Mouse (Mus musculus): ENCODE measurements around the gene Gm45837. TPM values are rescaled to one million over a fixed set of nuclear protein-coding genes. Genes with fewer than 3 reads are reported as not detected.

The Gm45837 gene
- polyA plus RNA-seq, 1 experiment, result not detected

- no peak overlapping the region for H3K27ac ChIP-seq (ENCODE audit: control insufficient read depth, insufficient read depth, low read length)
- TF ChIP-seq CTCF (IDR thresholded peaks at IDR 0.05; ENCODE audit: borderline replicate concordance, control insufficient read depth, extremely low read depth, insufficient read depth, low read length, poor library complexity), result no peak
Measured at GRCm38 (mm10) chr7:101521696-101522095, 111.0 kb downstream of the Gm45837 start.

GRCm38 (mm10) chr7:101523205-101523604 lies 112.5 kb downstream of the Gm45837 start:
- H3K4me1 ChIP-seq (replicated peaks; ENCODE audit: control insufficient read depth, insufficient read depth, low read length), result no peaks in the 10 kb centered on the region
- no peaks in the 10 kb centered on the region for H3K36me3 ChIP-seq (ENCODE audit: control insufficient read depth, insufficient read depth, low read length)
- H3K4me3 ChIP-seq (ENCODE audit: control insufficient read depth, insufficient read depth, low read length), result no peak overlapping the region
- no peaks in the 10 kb centered on the region for H3K27me3 ChIP-seq (ENCODE audit: control insufficient read depth, insufficient read depth, low read length)
- no peak overlapping the region for H3K27ac ChIP-seq (ENCODE audit: control insufficient read depth, insufficient read depth, low read length)
- 70% methylated on average over 2 of the region's 2 CpGs for WGBS
- no peak for TF ChIP-seq POLR2A (IDR thresholded peaks at IDR 0.05; ENCODE audit: control insufficient read depth, extremely low read depth, insufficient read depth, low read length, poor library complexity)
- no peak for TF ChIP-seq CTCF (IDR thresholded peaks at IDR 0.05; ENCODE audit: borderline replicate concordance, control insufficient read depth, extremely low read depth, insufficient read depth, low read length, poor library complexity)
- no peak for DNase-seq

More at GRCm38 (mm10) chr7:101521696-101522095, 111.0 kb downstream of the Gm45837 start:
- Histone ChIP-seq H3K4me1 (replicated peaks; ENCODE audit: control insufficient read depth, insufficient read depth, low read length) (no peaks in the 10 kb centered on the region), H3K4me3 (ENCODE audit: control insufficient read depth, insufficient read depth, low read length) (no peak overlapping the region), H3K36me3 (ENCODE audit: control insufficient read depth, insufficient read depth, low read length) (no peaks in the 10 kb centered on the region), H3K27me3 (ENCODE audit: control insufficient read depth, insufficient read depth, low read length) (no peaks in the 10 kb centered on the region)
- DNase-seq, result no peak
- WGBS, result 68% methylated on average over 1 of the region's 1 CpGs

GRCm38 (mm10) chr7:101526484-101526883 lies 115.8 kb downstream of the Gm45837 start:
- Histone ChIP-seq H3K4me1 (replicated peaks; ENCODE audit: control insufficient read depth, insufficient read depth, low read length) (no peaks in the 10 kb centered on the region), H3K27me3 (ENCODE audit: control insufficient read depth, insufficient read depth, low read length) (no peaks in the 10 kb centered on the region), H3K27ac (ENCODE audit: control insufficient read depth, insufficient read depth, low read length) (no peak overlapping the region), H3K4me3 (ENCODE audit: control insufficient read depth, insufficient read depth, low read length) (no peak overlapping the region), H3K36me3 (ENCODE audit: control insufficient read depth, insufficient read depth, low read length) (no peaks in the 10 kb centered on the region)
- no peak for DNase-seq
- TF ChIP-seq CTCF (IDR thresholded peaks at IDR 0.05; ENCODE audit: borderline replicate concordance, control insufficient read depth, extremely low read depth, insufficient read depth, low read length, poor library complexity), result no peak
- no peak for TF ChIP-seq POLR2A (IDR thresholded peaks at IDR 0.05; ENCODE audit: control insufficient read depth, extremely low read depth, insufficient read depth, low read length, poor library complexity)
- 85% methylated on average over 7 of the region's 7 CpGs for WGBS

GRCm38 (mm10) chr7:101534428-101534827 lies 123.7 kb downstream of the Gm45837 start:
- Histone ChIP-seq H3K36me3 (ENCODE audit: control insufficient read depth, insufficient read depth, low read length) (no peaks in the 10 kb centered on the region), H3K27ac (ENCODE audit: control insufficient read depth, insufficient read depth, low read length) (no peak overlapping the region), H3K4me1 (replicated peaks; ENCODE audit: control insufficient read depth, insufficient read depth, low read length) (peaks cover 6% of the 10 kb centered on the region), H3K27me3 (ENCODE audit: control insufficient read depth, insufficient read depth, low read length) (no peaks in the 10 kb centered on the region), H3K4me3 (ENCODE audit: control insufficient read depth, insufficient read depth, low read length) (no peak overlapping the region)
- 79% methylated on average over 5 of the region's 5 CpGs for WGBS
- DNase-seq, result no peak
- TF ChIP-seq CTCF (IDR thresholded peaks at IDR 0.05; ENCODE audit: borderline replicate concordance, control insufficient read depth, extremely low read depth, insufficient read depth, low read length, poor library complexity), result no peak
- TF ChIP-seq POLR2A (IDR thresholded peaks at IDR 0.05; ENCODE audit: control insufficient read depth, extremely low read depth, insufficient read depth, low read length, poor library complexity), result no peak

GRCm38 (mm10) chr7:101535102-101535501 lies 124.4 kb downstream of the Gm45837 start:
- H3K27ac ChIP-seq (ENCODE audit: control insufficient read depth, insufficient read depth, low read length), result no peak overlapping the region
- TF ChIP-seq CTCF (IDR thresholded peaks at IDR 0.05; ENCODE audit: borderline replicate concordance, control insufficient read depth, extremely low read depth, insufficient read depth, low read length, poor library complexity) (no peak), POLR2A (IDR thresholded peaks at IDR 0.05; ENCODE audit: control insufficient read depth, extremely low read depth, insufficient read depth, low read length, poor library complexity) (no peak)
- no peak overlapping the region for H3K4me3 ChIP-seq (ENCODE audit: control insufficient read depth, insufficient read depth, low read length)
- DNase-seq, result no peak
- no peaks in the 10 kb centered on the region for H3K36me3 ChIP-seq (ENCODE audit: control insufficient read depth, insufficient read depth, low read length)
- WGBS, result 91% methylated on average over 10 of the region's 10 CpGs
- H3K27me3 ChIP-seq (ENCODE audit: control insufficient read depth, insufficient read depth, low read length), result no peaks in the 10 kb centered on the region
- peaks cover 6% of the 10 kb centered on the region for H3K4me1 ChIP-seq (replicated peaks; ENCODE audit: control insufficient read depth, insufficient read depth, low read length)

GRCm38 (mm10) chr7:101535517-101535916 lies 124.8 kb downstream of the Gm45837 start:
- no peak overlapping the region for H3K27ac ChIP-seq (ENCODE audit: control insufficient read depth, insufficient read depth, low read length)
- WGBS, result 93% methylated on average over 5 of the region's 5 CpGs

GRCm38 (mm10) chr7:101537541-101537940 lies 126.9 kb downstream of the Gm45837 start:
- no peak for TF ChIP-seq POLR2A (IDR thresholded peaks at IDR 0.05; ENCODE audit: control insufficient read depth, extremely low read depth, insufficient read depth, low read length, poor library complexity)
- TF ChIP-seq CTCF (IDR thresholded peaks at IDR 0.05; ENCODE audit: borderline replicate concordance, control insufficient read depth, extremely low read depth, insufficient read depth, low read length, poor library complexity), result no peak
- no peaks in the 10 kb centered on the region for H3K36me3 ChIP-seq (ENCODE audit: control insufficient read depth, insufficient read depth, low read length)
- no peaks in the 10 kb centered on the region for H3K27me3 ChIP-seq (ENCODE audit: control insufficient read depth, insufficient read depth, low read length)
- no peak overlapping the region for H3K27ac ChIP-seq (ENCODE audit: control insufficient read depth, insufficient read depth, low read length)
- WGBS, result 38% methylated on average over 8 of the region's 8 CpGs
- H3K4me3 ChIP-seq (ENCODE audit: control insufficient read depth, insufficient read depth, low read length), result no peak overlapping the region
- H3K4me1 ChIP-seq (replicated peaks; ENCODE audit: control insufficient read depth, insufficient read depth, low read length), result peaks cover 6% of the 10 kb centered on the region
- DNase-seq, result no peak

More at GRCm38 (mm10) chr7:101535517-101535916, 124.8 kb downstream of the Gm45837 start:
- Histone ChIP-seq H3K4me1 (replicated peaks; ENCODE audit: control insufficient read depth, insufficient read depth, low read length) (peaks cover 6% of the 10 kb centered on the region), H3K27me3 (ENCODE audit: control insufficient read depth, insufficient read depth, low read length) (no peaks in the 10 kb centered on the region), H3K4me3 (ENCODE audit: control insufficient read depth, insufficient read depth, low read length) (no peak overlapping the region), H3K36me3 (ENCODE audit: control insufficient read depth, insufficient read depth, low read length) (no peaks in the 10 kb centered on the region)
- no peak for TF ChIP-seq CTCF (IDR thresholded peaks at IDR 0.05; ENCODE audit: borderline replicate concordance, control insufficient read depth, extremely low read depth, insufficient read depth, low read length, poor library complexity)
- no peak for DNase-seq
